Mouse (Mus musculus): ENCODE measurements at regions not wholly inside any gene's neighbourhood (a gene's known extent, or its start where the extent isn't known, plus 50 kb on each side); places are given as distances from the start of the nearest gene placed in this dataset.

- no peak for TF ChIP-seq POLR2A (IDR thresholded peaks at IDR 0.05; ENCODE audit: insufficient read depth, low read length)
- no peak for TF ChIP-seq CTCF (IDR thresholded peaks at IDR 0.05; ENCODE audit: low read depth, low read length)
- no peak for TF ChIP-seq EP300 (IDR thresholded peaks at IDR 0.05; ENCODE audit: insufficient read depth, low read depth, low read length)
These were observed 208.4 kb downstream of the Tm4sf1 start for GRCm38 (mm10) chr3:57093201-57093940.

Measured in ES-Bruce4 (cell line).